Mouse (Mus musculus) cerebellum, adult 8-10 months (tissue): ENCODE results near the gene Calcoco1.

Experiments
- DNase-seq: peaks from one replicate; pipeline ENCODE4 v3.0.0; 2022

Calcoco1 gene

DNA sequence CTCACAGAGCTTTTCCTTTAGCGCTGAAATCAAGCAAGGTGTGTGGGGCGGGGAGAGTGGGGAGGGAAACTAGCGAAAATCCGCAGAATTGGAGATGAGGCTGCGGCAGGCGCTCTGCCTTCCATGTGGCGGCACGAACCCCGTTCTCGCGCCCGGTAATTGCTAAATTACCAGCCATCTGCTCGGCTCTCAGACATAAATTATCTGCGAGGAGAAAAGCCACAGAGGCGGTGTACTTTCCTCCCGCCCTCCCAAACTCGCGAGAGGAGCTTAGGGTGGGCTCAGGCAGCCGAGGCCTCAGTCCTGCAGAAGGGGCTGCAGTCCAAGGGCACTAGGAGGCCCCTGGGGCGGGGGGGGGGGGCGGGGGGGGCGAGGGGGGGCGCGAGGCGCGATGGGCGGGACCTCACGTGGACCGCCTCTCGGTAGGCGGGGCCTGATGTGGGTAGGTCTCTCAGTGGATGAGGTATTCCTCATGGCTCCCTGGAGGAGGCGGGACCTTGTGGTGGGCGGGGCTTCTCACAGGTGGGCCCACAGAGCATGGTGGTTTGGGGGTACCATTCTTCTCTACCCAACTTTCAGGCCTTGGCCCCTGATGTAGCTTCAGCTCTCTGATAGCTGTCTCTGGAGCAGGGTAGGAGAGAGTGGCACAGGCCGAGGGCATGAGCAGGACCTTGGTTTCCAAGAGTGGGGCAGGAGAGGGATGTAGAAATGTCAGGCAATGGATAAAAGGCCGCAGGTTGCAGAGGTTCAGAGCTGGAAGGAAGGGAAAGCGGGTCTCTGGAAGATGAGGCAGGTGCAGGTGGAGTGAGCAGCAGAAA, 14.4 kb upstream of the Calcoco1 start:
- DNase-seq = peak; percentile 69

DNA sequence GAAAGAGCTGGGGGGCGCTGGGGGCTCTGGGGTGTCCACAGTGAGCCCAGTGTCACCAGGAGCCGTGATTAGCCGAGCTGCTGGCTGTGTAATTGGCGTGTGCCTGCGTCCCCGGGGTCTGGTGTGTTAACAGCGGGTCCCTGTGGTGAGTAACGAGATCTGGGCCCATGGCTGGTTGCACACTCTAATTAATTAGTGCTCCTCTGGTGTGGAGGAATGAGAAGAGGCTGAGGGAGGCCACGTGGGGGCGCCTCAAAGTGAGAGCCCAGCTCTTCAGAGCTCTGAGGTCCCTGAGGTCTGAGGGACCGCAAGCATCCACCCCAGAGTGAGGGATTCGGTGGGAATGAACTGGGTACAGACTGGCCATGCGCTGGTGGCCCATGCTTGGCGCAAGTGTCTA, 13.1 kb upstream of the Calcoco1 start:
- DNase-seq = no peak

GRCm38 (mm10) chr15:102733759-102734531, 12.0 kb upstream of the Calcoco1 start:
- no peak for DNase-seq

- DNase-seq = peak; percentile 97
These were observed 11.3 kb upstream of the Calcoco1 start for GRCm38 (mm10) chr15:102733233-102733632.

- no peak for DNase-seq
These were observed 10.4 kb upstream of the Calcoco1 start for GRCm38 (mm10) chr15:102732406-102732805.

DNA sequence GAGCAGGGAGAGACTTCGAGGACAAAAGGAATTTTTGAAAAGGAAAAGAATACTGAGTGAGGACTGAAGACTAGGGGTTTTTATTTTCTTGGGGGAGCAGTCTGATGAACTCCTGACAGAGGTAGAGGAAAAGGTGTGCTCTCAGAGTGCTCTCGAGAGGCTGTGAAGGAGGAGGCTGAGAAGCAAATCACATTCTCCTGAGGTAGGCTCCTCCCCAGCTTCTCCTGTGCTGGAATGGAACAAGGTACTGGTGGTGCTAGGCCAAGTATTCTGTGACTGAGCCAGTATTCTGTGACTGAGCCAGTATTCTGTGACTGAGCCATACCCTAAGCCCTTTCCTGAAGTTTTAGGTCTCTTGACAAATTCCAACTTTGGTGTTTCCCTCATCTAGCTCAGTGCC, 6.0 kb upstream of the Calcoco1 start:
- DNase-seq = no peak

GRCm38 (mm10) chr15:102723358-102724135, 1.6 kb upstream of the Calcoco1 start:
- no peak for DNase-seq

DNA sequence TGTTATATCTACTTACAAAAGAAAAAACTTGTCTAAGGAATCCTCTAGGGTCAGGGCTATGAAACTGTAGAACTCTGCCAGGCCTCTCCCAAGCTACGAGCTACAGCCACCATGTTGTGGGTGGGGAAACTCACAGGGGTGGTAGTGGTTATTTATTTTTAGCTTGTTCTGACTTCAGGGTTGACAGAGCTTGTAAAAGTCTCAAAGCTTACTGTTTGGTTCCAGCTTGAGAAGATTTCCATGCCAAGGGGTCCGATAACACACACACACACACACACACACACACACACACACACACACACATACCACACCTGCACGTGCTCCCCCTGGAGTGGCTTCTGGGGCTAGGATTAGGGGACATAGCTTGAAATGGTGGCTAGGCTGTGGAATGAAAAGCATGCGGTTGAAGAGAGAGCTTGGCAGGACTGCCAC, 538 bp upstream of the Calcoco1 start:
- no peak for DNase-seq

- DNase-seq = no peak
These were observed 721 bp downstream of the Calcoco1 start for GRCm38 (mm10) chr15:102721016-102721898.

DNA sequence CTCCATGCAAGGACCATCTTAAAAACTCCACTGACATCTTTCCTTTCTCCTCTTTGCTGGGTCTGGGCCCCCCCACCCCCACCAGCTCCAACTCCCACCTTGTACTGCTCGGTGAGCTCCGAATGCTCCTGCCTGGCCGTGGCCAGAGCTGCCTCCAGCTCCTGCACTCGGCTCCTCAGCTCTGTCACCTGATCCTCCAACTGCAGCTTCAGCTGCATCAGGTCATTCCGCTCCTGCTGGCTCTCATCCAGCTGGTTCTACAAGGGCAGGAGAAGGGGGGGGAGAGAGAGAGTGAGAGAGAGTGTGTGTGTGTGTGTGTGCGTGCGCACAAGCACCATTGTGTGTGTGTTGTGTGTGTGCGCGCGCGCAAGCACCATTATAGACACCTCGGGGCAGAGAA, 5.8 kb downstream of the Calcoco1 start:
- no peak for DNase-seq

DNA sequence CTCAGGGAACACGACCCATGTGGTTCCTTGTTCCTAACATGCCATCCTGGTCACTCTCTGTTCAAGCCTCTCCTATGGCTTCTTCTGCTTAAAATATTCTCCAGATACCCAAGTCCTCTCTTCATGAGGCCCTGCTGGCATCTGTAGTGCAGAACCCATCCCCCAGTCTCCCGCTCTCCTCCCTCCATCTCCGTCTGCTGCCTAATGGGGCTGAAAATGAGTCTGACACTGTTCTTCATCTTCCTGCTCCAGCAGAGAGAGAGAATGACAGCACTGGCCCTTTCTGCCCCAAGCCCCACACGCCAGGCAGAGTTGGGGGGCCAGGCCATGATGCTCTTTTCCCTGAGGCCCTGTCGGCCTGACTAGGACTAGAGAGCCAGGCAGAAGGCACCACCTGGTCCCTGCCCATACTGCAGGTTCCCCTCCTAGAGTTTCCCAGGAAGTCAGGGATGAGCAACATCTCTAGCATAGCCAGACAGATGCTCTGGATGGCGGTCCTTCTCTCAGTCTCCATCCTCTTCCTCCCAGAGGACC, 14.2 kb downstream of the Calcoco1 start:
- DNase-seq = no peak

- DNase-seq = no peak
These were observed 16.0 kb downstream of the Calcoco1 start for GRCm38 (mm10) chr15:102705923-102706503.

DNA sequence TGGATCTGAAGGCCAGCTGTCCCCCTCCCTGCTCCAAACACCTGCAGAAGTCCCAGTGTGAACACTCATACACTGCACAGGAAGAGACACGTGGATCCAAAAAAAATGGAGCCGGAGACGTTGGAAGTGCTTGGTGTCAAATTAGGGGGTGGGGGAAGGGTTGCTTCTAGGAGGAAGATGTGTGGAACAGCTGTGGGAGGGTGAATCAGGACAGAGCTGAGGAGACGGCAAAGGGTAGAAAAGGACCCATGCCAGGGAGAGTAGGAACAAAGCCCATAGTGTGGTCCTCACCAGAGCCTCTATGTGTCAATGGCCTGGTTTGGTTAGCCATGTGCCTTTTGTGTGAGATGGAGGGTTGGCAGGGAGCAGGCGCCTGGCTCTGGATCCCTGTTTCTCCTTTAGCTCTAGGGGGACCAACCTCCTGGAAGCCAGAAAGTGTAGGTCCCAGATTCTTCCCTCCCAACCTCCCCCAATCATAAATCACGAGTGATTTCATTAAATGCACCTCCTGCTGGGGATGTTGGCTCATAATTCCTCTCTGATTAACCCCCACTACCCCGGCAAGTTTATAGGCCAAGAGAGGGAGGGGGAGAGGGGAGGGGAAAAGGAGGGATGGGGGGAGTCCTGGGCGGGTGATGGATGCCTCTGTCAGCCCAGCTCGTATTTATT, 16.6 kb downstream of the Calcoco1 start:
- DNase-seq = no peak

DNA sequence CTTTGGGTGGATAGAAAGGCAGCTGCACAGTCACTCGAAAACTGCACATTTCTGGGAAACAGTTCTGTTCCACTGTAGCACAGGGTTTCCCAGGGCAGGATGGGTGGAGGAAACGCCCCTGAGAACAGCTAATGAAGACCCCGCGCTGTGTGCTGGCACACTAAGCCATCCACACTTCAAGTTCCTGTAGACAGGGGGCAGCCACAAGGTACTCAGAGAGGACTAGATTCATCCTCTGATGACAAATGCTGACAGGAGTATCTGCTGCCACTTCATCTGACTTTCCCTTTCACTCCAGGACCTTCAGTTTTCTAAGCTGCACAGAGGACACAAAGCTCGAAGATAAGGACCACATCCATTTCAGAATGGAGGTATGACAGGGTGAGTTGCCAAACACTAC, 17.2 kb downstream of the Calcoco1 start:
- DNase-seq = no peak

DNA sequence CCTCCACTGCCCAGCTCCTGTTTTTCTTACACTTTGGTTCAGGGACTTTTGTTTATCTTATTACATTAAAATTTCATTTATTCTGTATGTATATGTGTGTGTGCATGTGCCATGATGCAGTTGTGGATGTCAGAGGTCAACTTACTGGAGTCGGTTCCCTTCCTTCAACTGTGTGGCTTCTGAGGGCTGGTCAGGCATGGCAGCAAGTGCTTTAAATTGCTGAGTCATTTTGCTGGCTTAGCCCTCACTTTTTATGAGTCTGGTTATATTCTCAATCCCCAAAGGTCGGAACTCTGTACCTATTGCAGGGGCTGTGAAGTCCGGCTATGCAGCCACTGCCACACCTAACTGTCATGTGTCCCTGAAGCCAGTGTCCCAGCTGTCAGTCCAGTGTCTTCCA, 19.0 kb downstream of the Calcoco1 start:
- DNase-seq = no peak

- peak; percentile 89 for DNase-seq
These were observed 23.8 kb downstream of the Calcoco1 start for GRCm38 (mm10) chr15:102698193-102698592.

- no peak for DNase-seq
These were observed 25.1 kb downstream of the Calcoco1 start for GRCm38 (mm10) chr15:102696899-102697298.

- DNase-seq = peak; percentile 85
These were observed 28.4 kb downstream of the Calcoco1 start for GRCm38 (mm10) chr15:102693600-102693999.

- peak; percentile 80 for DNase-seq
These were observed 29.0 kb downstream of the Calcoco1 start for GRCm38 (mm10) chr15:102692991-102693411.

GRCm38 (mm10) chr15:102692321-102692804, 29.6 kb downstream of the Calcoco1 start:
- DNase-seq = peak; percentile 46

GRCm38 (mm10) chr15:102685791-102686190, 36.2 kb downstream of the Calcoco1 start:
- DNase-seq = no peak
